Mouse (Mus musculus) T-helper 1 cell (primary cell): Measurements from ENCODE around the gene Med19.
"Not testable (repeated sequence)": the region's sequence is repeated elsewhere in the genome, so short reads cannot be mapped to it uniquely, and the experiment has no call there.

Source experiments
- in situ Hi-C: fragments of 300-600 bp; cut with MboI, MseI; formaldehyde crosslinking; loops from one replicate; pipeline ENCODE4 v1.15.1; 2025; ENCODE audit warnings: high pct_unique_total_duplicates

Gene Med19

GRCm38 (mm10) chr2:84660253-84660652, 17.9 kb upstream of the Med19 start:
- in situ Hi-C loops, result no loop called here

GRCm38 (mm10) chr2:84662866-84663265, 15.3 kb upstream of the Med19 start:
- in situ Hi-C loops, result no loop called here

GRCm38 (mm10) chr2:84666081-84666480, 12.1 kb upstream of the Med19 start:
- in situ Hi-C loops, result loop anchor here (5.0 kb wide), 2 partner anchors 49 to 204 kb away; no protein-coding TSS in a partner anchor

- in situ Hi-C loops, result loop anchor here (5.0 kb wide), 2 partner anchors 53 to 208 kb away; no protein-coding TSS in a partner anchor
Measured at GRCm38 (mm10) chr2:84669828-84670568, 8.2 kb upstream of the Med19 start.

- in situ Hi-C loops, result no loop called here
Measured at GRCm38 (mm10) chr2:84670569-84670933, 7.7 kb upstream of the Med19 start, which contains the start of gene Selenoh. Gene Selenoh (minus strand): TSS chr2:84670770.

- in situ Hi-C loops, result not testable (repeated sequence)
Measured at GRCm38 (mm10) chr2:84671535-84671934, 6.7 kb upstream of the Med19 start.

GRCm38 (mm10) chr2:84677270-84677967, 783 bp upstream of the Med19 start:
- in situ Hi-C loops, result loop anchor here (5.0 to 25.0 kb wide), 2 partner anchors 35 to 1015 kb away; no protein-coding TSS in a partner anchor

GRCm38 (mm10) chr2:84679016-84679415, 814 bp downstream of the Med19 start, which contains the start of gene Tmx2:
Gene Tmx2 (minus strand): TSS chr2:84679140.
- in situ Hi-C loops, result loop anchor here (5.0 to 25.0 kb wide), 2 partner anchors 33 to 1017 kb away; no protein-coding TSS in a partner anchor

GRCm38 (mm10) chr2:84682605-84683183, 4.5 kb downstream of the Med19 start:
- in situ Hi-C loops, result loop anchor here (25.0 kb wide), 1 partner anchor 1020 kb away; no protein-coding TSS in a partner anchor

GRCm38 (mm10) chr2:84688080-84688844, 10.1 kb downstream of the Med19 start:
- in situ Hi-C loops, result loop anchor here (25.0 kb wide), 1 partner anchor 1026 kb away; no protein-coding TSS in a partner anchor

GRCm38 (mm10) chr2:84690050-84690449, 11.8 kb downstream of the Med19 start:
- in situ Hi-C loops, result loop anchor here (25.0 kb wide), 1 partner anchor 1028 kb away; no protein-coding TSS in a partner anchor

- in situ Hi-C loops, result loop anchor here (25.0 kb wide), 1 partner anchor 1033 kb away; no protein-coding TSS in a partner anchor
Measured at GRCm38 (mm10) chr2:84695007-84695695, 16.9 kb downstream of the Med19 start.

- in situ Hi-C loops, result no loop called here
Measured at GRCm38 (mm10) chr2:84703497-84703896, 25.3 kb downstream of the Med19 start.

GRCm38 (mm10) chr2:84704329-84704728, 26.1 kb downstream of the Med19 start:
- in situ Hi-C loops, result no loop called here

GRCm38 (mm10) chr2:84705295-84705694, 27.1 kb downstream of the Med19 start:
- in situ Hi-C loops, result no loop called here

GRCm38 (mm10) chr2:84707523-84707922, 29.3 kb downstream of the Med19 start:
- in situ Hi-C loops, result no loop called here

GRCm38 (mm10) chr2:84711898-84712297, 33.7 kb downstream of the Med19 start:
- in situ Hi-C loops, result loop anchor here (5.0 kb wide), 1 partner anchor 35 kb away; the partner anchor contains the start of genes Gm28635, Med19 and Tmx2

- in situ Hi-C loops, result loop anchor here (5.0 kb wide), 1 partner anchor 37 kb away; the partner anchor contains the start of genes Gm28635, Med19 and Tmx2
Measured at GRCm38 (mm10) chr2:84714422-84714810, 36.2 kb downstream of the Med19 start.

- in situ Hi-C loops, result loop anchor here (5.0 kb wide), 1 partner anchor 38 kb away; the partner anchor contains the start of genes Gm28635, Med19 and Tmx2
Measured at GRCm38 (mm10) chr2:84714811-84715561, 36.8 kb downstream of the Med19 start, which contains the start of gene Zdhhc5. Gene Zdhhc5 (minus strand): TSS chr2:84715180.
